Mouse (Mus musculus): ENCODE data around the gene Rgs6.

The Rgs6 gene

GRCm38 (mm10) chr12:82854902-82855301, 266.8 kb downstream of the Rgs6 start:
- DNase-seq (ENCODE audit: low read depth, low spot score): no peak

- DNase-seq (ENCODE audit: low read depth, low spot score): no peak
These were observed 267.4 kb downstream of the Rgs6 start for GRCm38 (mm10) chr12:82855333-82856107.

- DNase-seq (ENCODE audit: low read depth, low spot score): no peak
These were observed 277.6 kb downstream of the Rgs6 start for GRCm38 (mm10) chr12:82865686-82866085.

- no peak for DNase-seq (ENCODE audit: low read depth, low spot score)
These were observed 292.6 kb downstream of the Rgs6 start for GRCm38 (mm10) chr12:82880711-82881110.

GRCm38 (mm10) chr12:82883079-82883478, 295.0 kb downstream of the Rgs6 start:
- no peak for DNase-seq (ENCODE audit: low read depth, low spot score)

- DNase-seq (ENCODE audit: low read depth, low spot score): no peak
These were observed 307.1 kb downstream of the Rgs6 start for GRCm38 (mm10) chr12:82894971-82895838.

GRCm38 (mm10) chr12:82905773-82906172, 317.7 kb downstream of the Rgs6 start:
- DNase-seq (ENCODE audit: low read depth, low spot score): peak; percentile 54

- DNase-seq (ENCODE audit: low read depth, low spot score): no peak
These were observed 322.8 kb downstream of the Rgs6 start for GRCm38 (mm10) chr12:82910846-82911245.

GRCm38 (mm10) chr12:82914127-82914526, 326.0 kb downstream of the Rgs6 start:
- no peak for DNase-seq (ENCODE audit: low read depth, low spot score)

- DNase-seq (ENCODE audit: low read depth, low spot score): no peak
These were observed 332.1 kb downstream of the Rgs6 start for GRCm38 (mm10) chr12:82920146-82920545.

- DNase-seq (ENCODE audit: low read depth, low spot score): peak; percentile 32
These were observed 333.4 kb downstream of the Rgs6 start for GRCm38 (mm10) chr12:82921287-82922015.

- peak; percentile 20 for DNase-seq (ENCODE audit: low read depth, low spot score)
These were observed 334.9 kb downstream of the Rgs6 start for GRCm38 (mm10) chr12:82922856-82923506.

- peak; percentile 59 for DNase-seq (ENCODE audit: low read depth, low spot score)
These were observed 344.8 kb downstream of the Rgs6 start for GRCm38 (mm10) chr12:82932706-82933461.

- no peak for DNase-seq (ENCODE audit: low read depth, low spot score)
These were observed 347.1 kb downstream of the Rgs6 start for GRCm38 (mm10) chr12:82935121-82935762.

- DNase-seq (ENCODE audit: low read depth, low spot score): no peak
These were observed 347.7 kb downstream of the Rgs6 start for GRCm38 (mm10) chr12:82935767-82936166.

- no peak for DNase-seq (ENCODE audit: low read depth, low spot score)
These were observed 352.4 kb downstream of the Rgs6 start for GRCm38 (mm10) chr12:82940461-82940860.

GRCm38 (mm10) chr12:82946507-82946906, 358.4 kb downstream of the Rgs6 start:
- peak; percentile 72 for DNase-seq (ENCODE audit: low read depth, low spot score)

GRCm38 (mm10) chr12:82961111-82961510, 373.0 kb downstream of the Rgs6 start:
- no peak for DNase-seq (ENCODE audit: low read depth, low spot score)

GRCm38 (mm10) chr12:82961852-82962251, 373.8 kb downstream of the Rgs6 start:
- peak; percentile 54 for DNase-seq (ENCODE audit: low read depth, low spot score)

GRCm38 (mm10) chr12:82970521-82971105, 382.5 kb downstream of the Rgs6 start:
- no peak for DNase-seq (ENCODE audit: low read depth, low spot score)

Data from brain, embryonic 18.5 days (tissue).